Mouse (Mus musculus): ENCODE measurements around the gene Dzip1. TPM values are rescaled to one million over a fixed set of nuclear protein-coding genes. Genes with fewer than 3 reads are reported as not detected.

Gene Dzip1
- total and polyA plus RNA-seq, 2 experiments from 2014 or later = 99.0 to 352 TPM

DNA sequence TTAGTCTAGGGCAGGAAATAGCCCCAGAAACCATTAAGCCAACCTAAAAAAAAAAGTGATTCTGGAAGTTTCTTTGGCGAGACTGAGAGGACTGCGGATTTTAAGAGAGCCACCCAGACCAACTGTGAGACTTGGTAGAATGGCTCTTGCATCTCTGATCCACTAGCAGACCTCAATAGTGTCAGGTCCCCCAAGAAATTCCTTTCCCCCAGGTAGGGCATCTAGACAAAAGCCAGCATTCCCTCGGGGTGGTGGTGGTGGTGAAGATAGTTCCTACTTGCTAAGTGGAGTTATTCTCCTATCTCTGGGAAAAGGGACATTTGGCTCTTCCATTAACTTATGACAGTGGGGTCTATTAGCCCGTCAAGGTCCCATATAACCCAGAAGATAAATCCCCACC is 11.7 kb upstream of the Dzip1 start:
- Histone ChIP-seq H3K9ac (replicated peaks; ENCODE audit: low read length) (peak overlapping the region; percentile 95), H3K27ac (peak overlapping the region; percentile 69; the same call in 1 of the 2 replicates), H3K36me3 (ENCODE audit: insufficient read depth, low read length) (no peaks in the 10 kb centered on the region), H3K4me2 (ENCODE audit: low read depth, low read length) (peak overlapping the region; percentile 79), H3K27me3 (ENCODE audit: insufficient read depth, low read length) (no peaks in the 10 kb centered on the region), H3K4me3 (ENCODE audit: low read length) (peak overlapping the region; percentile 98), H3K9me3 (ENCODE audit: low read length) (no peaks in the 10 kb centered on the region), H3K4me1 (ENCODE audit: insufficient read depth, low read length) (peaks cover 10% of the 10 kb centered on the region)
- no peak for DNase-seq (ENCODE audit: low spot score)
- no peak for TF ChIP-seq CTCF (IDR thresholded peaks at IDR 0.05; ENCODE audit: low read depth)
- WGBS = 40% methylated on average over 4 of the region's 4 CpGs
- no peak for ATAC-seq

DNA sequence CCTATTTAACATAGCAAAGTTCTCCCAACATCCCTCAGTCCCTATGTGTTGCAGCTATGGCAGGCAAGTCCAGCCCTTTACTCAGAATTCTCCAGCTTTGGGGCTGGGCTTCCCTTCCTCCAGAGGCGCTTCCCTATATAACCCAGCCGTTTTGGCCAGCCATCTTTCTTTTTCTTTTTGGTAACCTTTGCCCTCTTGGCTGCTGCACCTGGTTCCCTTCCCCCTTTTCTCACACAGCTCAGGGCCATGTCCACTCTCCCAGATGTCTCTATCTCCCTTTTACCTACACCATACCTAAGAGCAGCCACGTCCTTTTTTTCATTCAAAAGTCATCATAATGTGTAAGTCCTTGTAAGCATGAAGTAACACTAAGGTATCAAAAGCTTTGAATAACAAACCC is 11.0 kb upstream of the Dzip1 start:
- H3K4me1 ChIP-seq (ENCODE audit: insufficient read depth, low read length) = peaks cover 10% of the 10 kb centered on the region
- H3K27ac ChIP-seq = no peak overlapping the region
- H3K4me2 ChIP-seq (ENCODE audit: low read depth, low read length) = no peak overlapping the region
- ATAC-seq (no peak), DNase-seq (ENCODE audit: low spot score) (no peak)
- H3K9me3 ChIP-seq (ENCODE audit: low read length) = no peaks in the 10 kb centered on the region
- no peaks in the 10 kb centered on the region for H3K27me3 ChIP-seq (ENCODE audit: insufficient read depth, low read length)
- H3K9ac ChIP-seq (replicated peaks; ENCODE audit: low read length) = no peak overlapping the region
- no peak for TF ChIP-seq CTCF (IDR thresholded peaks at IDR 0.05; ENCODE audit: low read depth)
- no peaks in the 10 kb centered on the region for H3K36me3 ChIP-seq (ENCODE audit: insufficient read depth, low read length)
- no peak overlapping the region for H3K4me3 ChIP-seq (ENCODE audit: low read length)
- 62% methylated on average over 3 of the region's 3 CpGs for WGBS

DNA sequence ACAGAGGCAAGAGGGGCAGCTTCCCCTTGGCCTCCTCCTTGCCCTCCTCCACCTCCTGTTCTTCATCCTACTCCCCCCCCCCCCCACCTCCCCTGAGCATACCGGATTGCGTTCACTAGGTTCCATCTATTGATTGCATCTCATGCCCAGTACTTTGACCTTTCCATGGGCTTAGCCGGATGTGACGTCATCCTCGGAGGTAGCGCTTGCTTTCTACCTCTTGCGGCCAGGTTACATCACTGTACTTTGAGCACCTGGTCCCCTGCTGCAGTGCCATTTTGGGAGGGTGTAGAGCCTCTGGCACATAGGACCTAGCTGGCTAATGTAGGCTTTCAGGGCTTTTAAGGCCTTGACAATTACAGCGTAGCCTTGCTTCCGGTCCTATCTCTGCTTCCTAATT is 9.4 kb upstream of the Dzip1 start:
- 91% methylated on average over 9 of the region's 9 CpGs for WGBS
- no peak for ATAC-seq
- no peaks in the 10 kb centered on the region for H3K9me3 ChIP-seq (ENCODE audit: low read length)

DNA sequence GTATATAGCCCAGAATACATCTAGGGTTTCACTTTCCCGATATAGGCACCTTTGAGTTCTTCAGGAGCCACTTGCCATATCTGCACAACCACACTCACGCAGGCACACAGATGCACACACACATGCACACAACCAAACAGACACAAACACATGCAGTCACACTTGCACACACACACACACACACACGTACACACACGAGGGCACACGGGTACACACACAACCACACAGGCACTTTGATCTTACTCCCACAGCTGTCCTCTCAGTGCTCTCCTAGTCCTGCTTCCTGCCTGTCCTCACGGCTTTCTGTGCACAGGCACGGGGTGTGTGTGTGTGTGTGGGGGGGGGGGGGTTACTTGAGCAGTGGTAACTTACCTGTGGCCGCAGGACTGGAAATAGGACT is 7.7 kb upstream of the Dzip1 start:
- Histone ChIP-seq H3K9me3 (ENCODE audit: low read length) (no peaks in the 10 kb centered on the region), H3K36me3 (ENCODE audit: insufficient read depth, low read length) (no peaks in the 10 kb centered on the region), H3K4me1 (ENCODE audit: insufficient read depth, low read length) (peaks cover 5% of the 10 kb centered on the region; the same call in 1 of the 2 replicates), H3K27ac (no peak overlapping the region), H3K4me2 (ENCODE audit: low read depth, low read length) (no peak overlapping the region), H3K9ac (replicated peaks; ENCODE audit: low read length) (no peak overlapping the region), H3K27me3 (ENCODE audit: insufficient read depth, low read length) (no peaks in the 10 kb centered on the region), H3K4me3 (ENCODE audit: low read length) (no peak overlapping the region)
- 73% methylated on average over 8 of the region's 8 CpGs for WGBS
- no peak for DNase-seq (ENCODE audit: low spot score)
- ATAC-seq = no peak
- no peak for TF ChIP-seq CTCF (IDR thresholded peaks at IDR 0.05; ENCODE audit: low read depth)

More for the DNA sequence above, 9.4 kb upstream of the Dzip1 start:
- Histone ChIP-seq H3K27ac (no peak overlapping the region), H3K27me3 (ENCODE audit: insufficient read depth, low read length) (no peaks in the 10 kb centered on the region), H3K4me2 (ENCODE audit: low read depth, low read length) (no peak overlapping the region), H3K9ac (replicated peaks; ENCODE audit: low read length) (no peak overlapping the region), H3K4me3 (ENCODE audit: low read length) (no peak overlapping the region), H3K4me1 (ENCODE audit: insufficient read depth, low read length) (peaks cover 10% of the 10 kb centered on the region), H3K36me3 (ENCODE audit: insufficient read depth, low read length) (no peaks in the 10 kb centered on the region)
- DNase-seq (ENCODE audit: low spot score) = no peak
- TF ChIP-seq CTCF (IDR thresholded peaks at IDR 0.05; ENCODE audit: low read depth) = no peak

DNA sequence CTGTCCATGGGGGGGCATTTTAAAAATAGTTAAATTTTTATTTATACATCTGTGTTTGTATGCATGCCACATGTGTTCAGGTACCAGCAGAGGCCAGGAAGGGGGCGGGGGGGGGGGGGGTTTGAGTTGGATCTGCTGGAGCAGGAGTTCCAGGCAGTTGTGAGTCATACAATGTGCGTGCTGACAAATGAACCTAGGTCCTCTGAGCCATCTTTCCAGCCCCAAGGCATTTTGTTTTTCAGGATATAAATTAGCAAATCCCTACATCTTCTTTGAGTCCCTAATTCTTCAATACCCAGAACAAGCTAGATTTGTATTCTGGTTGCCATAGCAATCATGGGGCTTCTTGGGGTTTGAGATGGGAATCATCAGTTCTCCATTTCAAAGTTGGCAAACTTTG is 5.9 kb upstream of the Dzip1 start:
- H3K9me3 ChIP-seq (ENCODE audit: low read length) = no peaks in the 10 kb centered on the region
- H3K4me3 ChIP-seq (ENCODE audit: low read length) = no peak overlapping the region
- H3K9ac ChIP-seq (replicated peaks; ENCODE audit: low read length) = no peak overlapping the region
- TF ChIP-seq CTCF (IDR thresholded peaks at IDR 0.05; ENCODE audit: low read depth) = no peak
- 85% methylated on average over 2 of the region's 2 CpGs for WGBS
- DNase-seq (ENCODE audit: low spot score) = no peak
- ATAC-seq = no peak
- H3K27me3 ChIP-seq (ENCODE audit: insufficient read depth, low read length) = no peaks in the 10 kb centered on the region
- no peaks in the 10 kb centered on the region for H3K36me3 ChIP-seq (ENCODE audit: insufficient read depth, low read length)
- no peaks in the 10 kb centered on the region for H3K4me1 ChIP-seq (ENCODE audit: insufficient read depth, low read length)
- H3K27ac ChIP-seq = no peak overlapping the region
- H3K4me2 ChIP-seq (ENCODE audit: low read depth, low read length) = no peak overlapping the region

DNA sequence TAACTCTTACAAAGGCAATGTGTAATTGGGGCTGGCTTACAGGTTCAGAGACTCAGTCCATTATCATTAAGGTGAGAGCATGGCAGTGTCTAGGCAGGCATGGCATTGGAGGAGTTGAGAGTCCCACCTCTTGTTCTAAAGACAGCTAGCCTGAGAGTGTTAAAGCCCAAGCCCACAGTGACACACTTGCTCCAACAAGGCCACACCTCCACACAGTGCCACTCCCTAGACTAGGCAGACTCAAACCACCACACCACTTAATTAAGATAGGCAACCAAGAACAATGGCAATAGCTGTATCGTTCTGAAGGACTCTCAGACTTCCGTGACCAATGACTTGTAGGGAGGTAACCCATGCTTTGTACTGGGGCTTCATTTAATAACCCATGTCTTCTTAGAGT is 5.5 kb upstream of the Dzip1 start:
- DNase-seq (ENCODE audit: low spot score) (no peak), ATAC-seq (no peak)
- H3K27ac ChIP-seq = no peak overlapping the region
- no peaks in the 10 kb centered on the region for H3K36me3 ChIP-seq (ENCODE audit: insufficient read depth, low read length)
- WGBS = 78% methylated on average over 2 of the region's 2 CpGs
- no peaks in the 10 kb centered on the region for H3K9me3 ChIP-seq (ENCODE audit: low read length)
- no peaks in the 10 kb centered on the region for H3K27me3 ChIP-seq (ENCODE audit: insufficient read depth, low read length)
- H3K4me2 ChIP-seq (ENCODE audit: low read depth, low read length) = no peak overlapping the region
- no peak for TF ChIP-seq CTCF (IDR thresholded peaks at IDR 0.05; ENCODE audit: low read depth)
- no peaks in the 10 kb centered on the region for H3K4me1 ChIP-seq (ENCODE audit: insufficient read depth, low read length)
- no peak overlapping the region for H3K9ac ChIP-seq (replicated peaks; ENCODE audit: low read length)
- H3K4me3 ChIP-seq (ENCODE audit: low read length) = no peak overlapping the region

DNA sequence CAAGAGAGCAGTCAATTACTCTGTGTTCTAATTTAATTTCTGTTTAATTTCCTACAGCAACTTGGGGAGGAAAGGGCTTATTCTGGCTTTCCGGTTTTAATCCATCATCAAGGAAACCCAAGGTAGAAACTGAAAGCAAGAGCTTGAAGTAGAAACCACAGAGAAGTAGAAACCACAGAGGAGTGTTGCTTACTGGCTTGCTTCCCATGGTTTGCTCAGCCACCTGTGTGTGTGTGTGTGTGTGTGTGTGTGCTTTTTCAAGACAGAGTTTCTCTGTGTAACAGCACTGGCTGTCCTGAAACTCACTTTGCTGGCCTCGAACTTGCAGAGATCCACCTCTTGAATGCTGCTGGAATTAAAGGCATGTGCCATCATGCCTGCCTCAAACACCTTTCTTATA is 4.5 kb upstream of the Dzip1 start:
- Histone ChIP-seq H3K9ac (replicated peaks; ENCODE audit: low read length) (no peak overlapping the region), H3K4me1 (ENCODE audit: insufficient read depth, low read length) (no peaks in the 10 kb centered on the region), H3K36me3 (ENCODE audit: insufficient read depth, low read length) (no peaks in the 10 kb centered on the region), H3K27ac (no peak overlapping the region), H3K4me2 (ENCODE audit: low read depth, low read length) (no peak overlapping the region), H3K9me3 (ENCODE audit: low read length) (no peaks in the 10 kb centered on the region), H3K4me3 (ENCODE audit: low read length) (no peak overlapping the region), H3K27me3 (ENCODE audit: insufficient read depth, low read length) (no peaks in the 10 kb centered on the region)
- WGBS = 78% methylated on average over 2 of the region's 2 CpGs
- ATAC-seq (no peak), DNase-seq (ENCODE audit: low spot score) (no peak)
- no peak for TF ChIP-seq CTCF (IDR thresholded peaks at IDR 0.05; ENCODE audit: low read depth)

Measured in hindbrain, postnatal 0 days (tissue).